Mouse (Mus musculus) myocyte (in vitro differentiated cells): ENCODE data around the gene Fuca2.

Experiments
- POLR2A ChIP-seq: IDR thresholded peaks from one replicate; pipeline ENCODE4 v1.6.1; 2011; ENCODE audit warnings: low read depth, mild to moderate bottlenecking, control low read depth, moderate library complexity; ENCODE audit not compliant: insufficient read length
- USF1 ChIP-seq: IDR thresholded peaks from one replicate; pipeline ENCODE4 v1.6.1; 2011; ENCODE audit warnings: low read depth, mild to moderate bottlenecking, control low read depth, moderate library complexity

DNA sequence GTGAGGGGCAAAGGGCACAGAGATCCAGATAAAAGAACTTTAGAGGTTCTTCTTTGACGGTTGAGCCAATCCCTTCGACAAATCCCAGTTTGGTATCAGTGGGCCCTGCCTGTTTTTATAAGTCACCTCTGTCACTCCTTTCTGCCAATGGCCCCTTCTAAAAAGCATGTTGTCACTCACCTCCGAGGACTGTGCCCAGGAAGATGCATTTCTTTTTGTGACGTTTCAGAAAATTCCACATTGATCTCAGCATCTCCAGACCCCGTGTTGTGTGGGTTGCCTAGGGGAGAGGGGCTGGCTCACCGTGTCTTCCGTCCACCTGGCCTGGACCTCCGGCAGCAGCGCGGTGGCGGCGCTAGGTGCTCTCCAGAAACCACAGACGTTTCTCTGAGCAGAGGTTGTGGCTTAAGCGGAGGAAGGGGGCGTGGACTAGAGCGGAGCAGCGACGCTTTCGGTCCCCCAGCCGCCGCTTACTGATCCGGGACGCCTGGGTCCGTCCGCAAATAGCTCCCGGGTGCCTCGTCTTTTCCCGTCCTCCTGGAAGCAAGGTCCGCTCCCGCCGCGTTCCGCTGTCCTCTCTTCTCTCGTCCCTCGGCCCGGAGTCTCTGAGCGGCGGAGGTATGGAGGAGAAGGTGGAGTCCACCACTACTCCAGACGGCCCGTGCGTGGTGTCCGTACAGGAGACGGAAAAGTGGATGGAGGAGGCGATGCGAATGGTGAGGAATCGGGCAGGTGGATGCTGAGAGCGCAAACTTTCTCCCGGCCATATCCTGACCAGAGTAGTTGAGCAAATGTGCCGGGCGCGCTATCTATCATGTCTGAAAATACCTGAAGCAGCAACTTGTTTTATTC lies 53.5 kb downstream of the Fuca2 start, which contains the start of the genes Adat2 and Pex3:
- TF ChIP-seq POLR2A (peak; percentile 77), USF1 (no peak)
